Mouse (Mus musculus) myocyte (in vitro differentiated cells): ENCODE results near the gene Atg9a. TPM values are rescaled to one million over a fixed set of nuclear protein-coding genes. Genes with fewer than 3 reads are reported as not detected.

Source experiments
- H3K27me3 ChIP-seq: one replicate; pipeline ENCODE4 v1.6.1; 2011; ENCODE audit not compliant: control insufficient read depth, insufficient read depth, insufficient read length
- H3K36me3 ChIP-seq: one replicate; pipeline ENCODE4 v1.6.1; 2011; ENCODE audit not compliant: control insufficient read depth, insufficient read depth
- H3K4me2 ChIP-seq: one replicate; pipeline ENCODE4 v1.6.1; 2011; ENCODE audit warnings: low read depth, control low read depth
- H3K4me3 ChIP-seq: one replicate; pipeline ENCODE4 v1.5.1; 2011; ENCODE audit warnings: mild to moderate bottlenecking, control low read depth, moderate library complexity
- H3K79me2 ChIP-seq: one replicate; pipeline ENCODE4 v1.6.1; 2011; ENCODE audit not compliant: control insufficient read depth, insufficient read depth
- H3ac ChIP-seq: one replicate; pipeline ENCODE4 v1.6.1; 2011; ENCODE audit not compliant: control insufficient read depth, insufficient read length
- CEBPB ChIP-seq: IDR thresholded peaks from 2 replicates; pipeline ENCODE4 v1.6.1; 2011; ENCODE audit warnings: mild to moderate bottlenecking, moderate library complexity; ENCODE audit not compliant: poor library complexity, insufficient read depth, severe bottlenecking
- E2F4 ChIP-seq: IDR thresholded peaks from one replicate; pipeline ENCODE4 v1.6.1; 2011; ENCODE audit warnings: mild to moderate bottlenecking, control low read depth, moderate library complexity; ENCODE audit not compliant: insufficient read depth
- MAX ChIP-seq: IDR thresholded peaks from one replicate; pipeline ENCODE4 v1.6.1; 2011; ENCODE audit warnings: low read depth, mild to moderate bottlenecking, control low read depth
- MYOD1 ChIP-seq, 3 experiments: IDR thresholded peaks; one replicate each; pipeline ENCODE4 v1.6.1; 2011; ENCODE audit warnings: control low read depth in 2 of 3, low read depth in 2 of 3, mild to moderate bottlenecking in 2 of 3, moderate library complexity in 1 of 3; ENCODE audit not compliant: insufficient read length in 2 of 3, control insufficient read depth in 1 of 3
- MYOG ChIP-seq, 3 experiments: IDR thresholded peaks; one replicate each; pipeline ENCODE4 v1.6.1; 2011; ENCODE audit warnings: control low read depth in 2 of 3, low read depth in 2 of 3, mild to moderate bottlenecking in 2 of 3; ENCODE audit not compliant: insufficient read length in 2 of 3, control insufficient read depth in 1 of 3, insufficient read depth in 1 of 3
- POLR2A ChIP-seq: IDR thresholded peaks from one replicate; pipeline ENCODE4 v1.6.1; 2011; ENCODE audit warnings: low read depth, mild to moderate bottlenecking, control low read depth, moderate library complexity; ENCODE audit not compliant: insufficient read length
- POLR2AphosphoS2 ChIP-seq: IDR thresholded peaks from one replicate; pipeline ENCODE4 v1.6.1; 2011; ENCODE audit warnings: low read depth, control low read depth; ENCODE audit not compliant: insufficient read length
- REST ChIP-seq: IDR thresholded peaks from one replicate; pipeline ENCODE4 v1.6.1; 2011; ENCODE audit warnings: mild to moderate bottlenecking, control low read depth, moderate library complexity; ENCODE audit not compliant: insufficient read depth, insufficient read length
- SRF ChIP-seq: IDR thresholded peaks from one replicate; pipeline ENCODE4 v1.6.1; 2011; ENCODE audit warnings: low read depth; ENCODE audit not compliant: control insufficient read depth, insufficient read length
- TCF12 ChIP-seq: IDR thresholded peaks from one replicate; pipeline ENCODE4 v1.6.1; 2011; ENCODE audit warnings: mild to moderate bottlenecking, control low read depth; ENCODE audit not compliant: poor library complexity, insufficient read depth, severe bottlenecking
- TCF3 ChIP-seq: IDR thresholded peaks from one replicate; pipeline ENCODE4 v1.6.1; 2011; ENCODE audit warnings: low read depth, control low read depth; ENCODE audit not compliant: insufficient read length
- USF1 ChIP-seq: IDR thresholded peaks from one replicate; pipeline ENCODE4 v1.6.1; 2011; ENCODE audit warnings: low read depth, mild to moderate bottlenecking, control low read depth, moderate library complexity
- polyA plus RNA-seq: library from polyadenylated mRNA; unstranded; fragments of >200 nt; fragmentation: generic; extraction: Trizol; gene quantifications from one replicate; pipeline ENCODE4 v1.2.1, GENCODE M21; 2012; ENCODE audit warnings: missing spikeins

The Atg9a gene
- polyA plus RNA-seq, 1 experiment = 44.6 TPM

- peaks cover 5% of the 10 kb centered on the region for H3K79me2 ChIP-seq
- H3K4me3 ChIP-seq = peak overlapping the region; percentile 75
- peak overlapping the region; percentile 68 for H3ac ChIP-seq
- TF ChIP-seq POLR2A (peak; percentile 90), POLR2AphosphoS2 (peak; percentile 76), USF1 (no peak), MYOG (IDR thresholded peaks at IDR 0.05; ENCODE audit: control insufficient read depth in 1 of 3, insufficient read depth in 1 of 3, insufficient read length in 2 of 3, low read depth in 2 of 3) (peak in 1 of 3 experiments; percentile 38), REST (no peak), TCF12 (no peak), SRF (peak; percentile 6), CEBPB (no peak), MAX (no peak), E2F4 (no peak), TCF3 (no peak), MYOD1 (IDR thresholded peaks at IDR 0.05; ENCODE audit: control insufficient read depth in 1 of 3, insufficient read length in 2 of 3, low read depth in 2 of 3) (peak in 1 of 3 experiments; percentile 19)
- peaks cover 22% of the 10 kb centered on the region for H3K36me3 ChIP-seq
- H3K27me3 ChIP-seq = no peaks in the 10 kb centered on the region
- peak overlapping the region; percentile 88 for H3K4me2 ChIP-seq
Measured at GRCm38 (mm10) chr1:75141486-75142190, 50.4 kb downstream of the Atg9a start.

GRCm38 (mm10) chr1:75140601-75141190 is 51.3 kb downstream of the Atg9a start:
- TF ChIP-seq TCF12 (no peak), POLR2A (peak; percentile 23)
- H3K36me3 ChIP-seq = peaks cover 22% of the 10 kb centered on the region

GRCm38 (mm10) chr1:75138448-75138847 is 53.5 kb downstream of the Atg9a start:
- no peak overlapping the region for H3ac ChIP-seq
- no peak overlapping the region for H3K4me2 ChIP-seq
- H3K36me3 ChIP-seq = peaks cover 22% of the 10 kb centered on the region
- H3K4me3 ChIP-seq = no peak overlapping the region
- no peak for TF ChIP-seq E2F4
- H3K79me2 ChIP-seq = no peaks in the 10 kb centered on the region
- H3K27me3 ChIP-seq = no peaks in the 10 kb centered on the region

More at GRCm38 (mm10) chr1:75140601-75141190, 51.3 kb downstream of the Atg9a start:
- Histone ChIP-seq H3K79me2 (peaks cover 5% of the 10 kb centered on the region), H3K27me3 (no peaks in the 10 kb centered on the region), H3K4me2 (peak overlapping the region; percentile 88), H3ac (peak overlapping the region; percentile 68), H3K4me3 (peak overlapping the region; percentile 75)

- no peak for TF ChIP-seq POLR2A
- Histone ChIP-seq H3ac (no peak overlapping the region), H3K4me3 (no peak overlapping the region), H3K79me2 (no peaks in the 10 kb centered on the region), H3K27me3 (no peaks in the 10 kb centered on the region), H3K4me2 (no peak overlapping the region), H3K36me3 (peaks cover 22% of the 10 kb centered on the region)
Measured at GRCm38 (mm10) chr1:75136730-75137129, 55.3 kb downstream of the Atg9a start.

- Histone ChIP-seq H3ac (no peak overlapping the region), H3K4me2 (no peak overlapping the region), H3K36me3 (peaks cover 22% of the 10 kb centered on the region), H3K4me3 (no peak overlapping the region), H3K27me3 (no peaks in the 10 kb centered on the region), H3K79me2 (no peaks in the 10 kb centered on the region)
- TF ChIP-seq USF1 (no peak), MAX (no peak), TCF12 (no peak), REST (no peak), POLR2AphosphoS2 (no peak), E2F4 (no peak), MYOD1 (IDR thresholded peaks at IDR 0.05; ENCODE audit: control insufficient read depth in 1 of 3, insufficient read length in 2 of 3, low read depth in 2 of 3) (no peak), TCF3 (no peak), CEBPB (no peak), SRF (no peak), MYOG (IDR thresholded peaks at IDR 0.05; ENCODE audit: control insufficient read depth in 1 of 3, insufficient read depth in 1 of 3, insufficient read length in 2 of 3, low read depth in 2 of 3) (no peak)
Measured at GRCm38 (mm10) chr1:75136293-75136692, 55.7 kb downstream of the Atg9a start.
